Mouse (Mus musculus) megakaryocyte, embryonic 14.5 days (primary cell): ENCODE data around the gene Slc44a5. TPM values are rescaled to one million over a fixed set of nuclear protein-coding genes. Genes with fewer than 3 reads are reported as not detected.
A peak's percentile ranks its signal among the peaks of the same experiment; 100 is the strongest.

Experiments
- H3K27me3 ChIP-seq: replicated peaks from 2 replicates; pipeline ENCODE3; 2012; ENCODE audit warnings: inconsistent platforms
- H3K36me3 ChIP-seq: replicated peaks from 2 replicates; pipeline ENCODE3; 2012; ENCODE audit warnings: low read length, inconsistent platforms, mixed read lengths
- H3K4me1 ChIP-seq: 2 replicates; pipeline ENCODE4 v1.6.1; 2012; ENCODE audit warnings: inconsistent platforms
- H3K4me3 ChIP-seq: replicated peaks from 2 replicates; pipeline ENCODE3; 2012; ENCODE audit warnings: moderate library complexity, mild to moderate bottlenecking, inconsistent platforms
- H3K9me3 ChIP-seq: 2 replicates; pipeline ENCODE4 v1.6.1; 2012; ENCODE audit warnings: inconsistent platforms
- FLI1 ChIP-seq: IDR thresholded peaks from 2 replicates; pipeline ENCODE4 v1.6.1; 2012; ENCODE audit warnings: low read length, inconsistent platforms, mixed read lengths
- GATA1 ChIP-seq: IDR thresholded peaks from 3 replicates; pipeline ENCODE4 v1.6.1; 2012; ENCODE audit warnings: mixed read lengths, low read length, inconsistent platforms, borderline replicate concordance
- polyA plus RNA-seq: library from polyadenylated mRNA; stranded (reverse); fragments of >175 nt; gene quantifications from 2 replicates; pipeline ENCODE4 v1.2.3, GENCODE M21; 2012; ENCODE audit warnings: low replicate concordance; ENCODE audit not compliant: insufficient read depth

Gene Slc44a5
- polyA plus RNA-seq = not detected in 2 replicates

DNA sequence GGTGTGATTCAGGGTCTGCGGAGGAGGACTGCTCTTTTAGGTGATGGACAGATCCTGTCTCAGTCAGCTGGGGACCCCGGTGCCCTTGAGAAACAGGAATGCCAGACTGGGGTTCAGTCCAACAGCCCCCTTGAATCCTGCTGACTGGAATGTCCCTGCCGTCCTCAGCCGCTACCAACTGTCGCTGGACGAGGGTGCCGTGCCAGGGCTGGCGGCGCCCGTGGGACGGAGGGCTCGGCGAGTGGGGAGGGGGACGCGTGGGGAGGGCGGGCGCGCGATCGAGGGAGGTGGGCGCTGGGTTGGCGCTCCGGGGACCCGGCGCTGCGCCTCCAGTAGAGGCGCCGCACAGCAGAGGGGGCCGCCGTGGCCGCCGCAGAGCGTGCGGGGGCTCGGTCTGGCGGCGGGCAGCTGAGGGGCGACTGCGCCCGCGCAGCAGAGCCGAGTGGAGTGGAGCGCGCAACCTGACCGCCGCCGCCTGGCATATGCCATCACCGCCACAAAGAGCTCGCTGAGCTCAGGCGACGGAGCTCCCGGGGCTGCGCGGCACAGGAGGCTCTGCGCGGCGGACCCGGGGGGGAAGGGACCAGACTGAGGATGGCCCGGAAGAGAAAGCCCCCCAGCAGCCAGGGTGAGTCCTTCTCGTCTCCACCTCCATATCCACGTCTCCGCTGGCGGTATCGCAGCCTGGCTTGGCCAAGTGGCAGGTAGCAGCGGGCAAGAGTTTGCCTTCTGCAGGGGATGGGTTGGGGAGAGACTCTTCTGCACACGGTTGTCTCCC is at the start of gene Slc44a5:
Gene Slc44a5 (plus strand): TSS at position 266 of the 778 bp plus-strand sequence.
- no peak for TF ChIP-seq GATA1
- TF ChIP-seq FLI1 = no peak
- Histone ChIP-seq H3K36me3 (no peaks in the 10 kb centered on the region), H3K9me3 (peaks cover 25% of the 10 kb centered on the region), H3K4me3 (peak within 1 kb of the TSS; percentile 62), H3K4me1 (peaks cover 23% of the 10 kb centered on the region), H3K27me3 (peaks cover 67% of the 10 kb centered on the region)

DNA sequence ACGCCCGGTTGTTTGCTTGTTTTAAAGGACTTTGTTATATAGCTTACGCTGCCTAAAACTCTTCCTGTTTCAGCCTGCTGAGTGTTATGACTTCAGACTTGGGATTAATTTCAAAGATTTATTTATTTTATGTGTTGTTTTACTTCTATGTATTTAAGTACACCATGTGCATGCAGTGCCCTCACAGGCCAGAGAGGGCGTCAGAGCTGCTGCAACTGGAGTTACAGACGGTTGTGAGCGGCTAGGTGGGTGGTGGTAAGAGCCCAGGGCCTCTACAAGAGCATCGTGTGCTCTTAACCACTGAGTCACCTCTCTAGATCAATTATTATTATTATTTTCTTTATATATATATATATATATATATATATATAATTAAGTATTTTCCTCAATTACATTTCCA is 46.9 kb upstream of the Slc44a5 start:
- TF ChIP-seq GATA1 (no peak), FLI1 (no peak)
- H3K4me3 ChIP-seq = no peak overlapping the region
- H3K36me3 ChIP-seq = peaks cover 81% of the 10 kb centered on the region
- H3K27me3 ChIP-seq = no peaks in the 10 kb centered on the region
- H3K4me1 ChIP-seq = peaks cover 16% of the 10 kb centered on the region
- H3K9me3 ChIP-seq = no peaks in the 10 kb centered on the region

DNA sequence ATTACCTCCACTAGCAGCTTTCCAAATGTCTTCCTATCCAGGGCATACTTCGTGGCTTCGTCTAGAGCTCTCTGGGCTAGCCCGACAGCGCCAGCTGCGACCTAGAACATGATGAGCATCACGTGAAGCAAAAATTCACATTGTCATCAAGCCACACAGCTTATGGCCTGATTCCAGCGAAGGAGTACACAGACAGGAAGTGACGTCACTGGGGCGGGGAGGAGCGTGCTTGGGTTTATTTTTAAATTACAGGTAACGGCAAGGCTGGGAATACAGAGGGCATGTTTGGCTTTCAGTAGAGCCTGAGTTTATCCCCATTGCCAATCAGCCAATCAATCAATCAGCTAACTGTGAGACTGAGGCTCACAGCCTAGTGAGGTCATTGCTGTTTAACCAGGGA is 43.7 kb upstream of the Slc44a5 start:
- Histone ChIP-seq H3K4me3 (no peak overlapping the region), H3K36me3 (peaks cover 90% of the 10 kb centered on the region), H3K9me3 (no peaks in the 10 kb centered on the region), H3K27me3 (no peaks in the 10 kb centered on the region), H3K4me1 (peaks cover 8% of the 10 kb centered on the region)
- TF ChIP-seq FLI1 (no peak), GATA1 (no peak)

GRCm38 (mm10) chr3:153932461-153932860 is 40.8 kb upstream of the Slc44a5 start:
- Histone ChIP-seq H3K4me1 (peaks cover 29% of the 10 kb centered on the region), H3K36me3 (peaks cover 93% of the 10 kb centered on the region), H3K27me3 (no peaks in the 10 kb centered on the region), H3K9me3 (no peaks in the 10 kb centered on the region), H3K4me3 (no peak overlapping the region)
- TF ChIP-seq GATA1 = no peak
- no peak for TF ChIP-seq FLI1

- H3K27me3 ChIP-seq = no peaks in the 10 kb centered on the region
- H3K9me3 ChIP-seq = no peaks in the 10 kb centered on the region
- H3K4me3 ChIP-seq = no peak overlapping the region
- no peak for TF ChIP-seq FLI1
- no peak for TF ChIP-seq GATA1
- peaks cover 98% of the 10 kb centered on the region for H3K36me3 ChIP-seq
- peaks cover 35% of the 10 kb centered on the region for H3K4me1 ChIP-seq
These were observed 37.4 kb upstream of the Slc44a5 start for GRCm38 (mm10) chr3:153935878-153936277.

DNA sequence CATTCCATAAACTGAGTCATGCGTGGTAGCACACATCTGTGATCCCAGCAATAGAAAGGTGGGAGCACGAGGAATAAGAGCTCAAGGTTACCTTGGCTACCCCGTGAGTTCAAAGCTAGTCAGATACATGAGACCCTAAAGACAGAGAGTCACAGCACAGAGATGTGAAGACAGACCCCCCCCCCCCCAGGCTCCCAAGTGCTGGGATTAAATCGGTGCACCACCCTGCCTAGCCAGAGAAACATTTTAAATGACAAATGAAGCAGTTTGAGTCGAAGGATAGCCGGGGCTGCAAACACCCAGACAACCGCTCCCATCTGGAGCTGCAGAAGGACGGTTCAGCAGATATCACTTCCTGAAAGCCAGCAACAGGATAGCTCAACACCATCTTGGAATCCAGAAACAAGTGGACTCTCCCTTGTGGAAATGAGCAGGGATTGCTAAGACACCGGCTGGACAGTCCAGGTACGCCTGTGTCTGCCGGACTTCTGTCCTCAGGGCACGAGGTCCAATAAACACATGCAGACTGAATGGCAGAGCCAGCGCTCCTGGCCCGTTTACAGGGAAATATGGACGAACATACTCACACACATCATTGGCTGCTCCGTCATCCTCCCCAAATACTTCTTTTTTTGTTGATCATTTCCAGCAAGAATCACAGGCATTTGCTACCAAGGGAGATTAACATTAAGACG is 36.0 kb upstream of the Slc44a5 start:
- Histone ChIP-seq H3K4me1 (peaks cover 43% of the 10 kb centered on the region), H3K4me3 (peak overlapping the region; percentile 33), H3K36me3 (peaks cover 98% of the 10 kb centered on the region), H3K27me3 (no peaks in the 10 kb centered on the region), H3K9me3 (no peaks in the 10 kb centered on the region)
- TF ChIP-seq FLI1 = no peak
- no peak for TF ChIP-seq GATA1

GRCm38 (mm10) chr3:153940021-153940420 is 33.2 kb upstream of the Slc44a5 start:
- Histone ChIP-seq H3K27me3 (no peaks in the 10 kb centered on the region), H3K4me1 (peaks cover 57% of the 10 kb centered on the region), H3K36me3 (peaks cover 74% of the 10 kb centered on the region), H3K9me3 (no peaks in the 10 kb centered on the region), H3K4me3 (no peak overlapping the region)
- TF ChIP-seq FLI1 (no peak), GATA1 (no peak)

DNA sequence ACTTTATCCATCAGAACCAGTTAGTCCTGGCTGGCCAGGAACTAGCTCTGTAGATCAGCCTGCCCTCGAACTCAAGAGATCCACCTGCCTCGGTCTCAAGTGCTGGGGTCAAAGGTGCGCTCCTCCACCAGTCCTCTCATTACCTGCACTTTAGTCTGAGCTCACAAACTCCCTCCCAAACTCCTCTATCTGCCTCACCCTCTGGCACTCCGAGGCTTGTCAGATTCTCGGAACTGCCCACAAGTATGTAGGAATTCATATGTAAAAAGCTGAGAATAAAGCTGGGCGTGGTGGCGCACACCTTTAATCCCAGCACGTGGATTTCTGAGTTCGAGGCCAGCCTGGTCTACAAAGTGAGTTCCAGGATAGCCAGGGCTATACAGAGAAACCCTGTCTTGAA is 32.8 kb upstream of the Slc44a5 start:
- H3K4me1 ChIP-seq = peaks cover 58% of the 10 kb centered on the region

GRCm38 (mm10) chr3:153941613-153942012 is 31.6 kb upstream of the Slc44a5 start:
- peaks cover 58% of the 10 kb centered on the region for H3K36me3 ChIP-seq
- no peaks in the 10 kb centered on the region for H3K27me3 ChIP-seq

More for the DNA sequence above, 32.8 kb upstream of the Slc44a5 start:
- Histone ChIP-seq H3K27me3 (no peaks in the 10 kb centered on the region), H3K4me3 (no peak overlapping the region), H3K36me3 (peaks cover 69% of the 10 kb centered on the region), H3K9me3 (no peaks in the 10 kb centered on the region)
- no peak for TF ChIP-seq GATA1
- no peak for TF ChIP-seq FLI1

GRCm38 (mm10) chr3:153943003-153943640 is 30.1 kb upstream of the Slc44a5 start:
- H3K27me3 ChIP-seq = no peaks in the 10 kb centered on the region
- H3K36me3 ChIP-seq = peaks cover 43% of the 10 kb centered on the region
- TF ChIP-seq GATA1 = no peak
- TF ChIP-seq FLI1 = no peak
- no peaks in the 10 kb centered on the region for H3K9me3 ChIP-seq
- peak overlapping the region; percentile 96 for H3K4me3 ChIP-seq
- peaks cover 36% of the 10 kb centered on the region for H3K4me1 ChIP-seq

More at GRCm38 (mm10) chr3:153941613-153942012, 31.6 kb upstream of the Slc44a5 start:
- no peak overlapping the region for H3K4me3 ChIP-seq
- no peak for TF ChIP-seq GATA1
- no peak for TF ChIP-seq FLI1
- peaks cover 50% of the 10 kb centered on the region for H3K4me1 ChIP-seq
- no peaks in the 10 kb centered on the region for H3K9me3 ChIP-seq
